Comparison of ENCODE assay signal across 24 mouse cellular contexts in the genomic region with DNA sequence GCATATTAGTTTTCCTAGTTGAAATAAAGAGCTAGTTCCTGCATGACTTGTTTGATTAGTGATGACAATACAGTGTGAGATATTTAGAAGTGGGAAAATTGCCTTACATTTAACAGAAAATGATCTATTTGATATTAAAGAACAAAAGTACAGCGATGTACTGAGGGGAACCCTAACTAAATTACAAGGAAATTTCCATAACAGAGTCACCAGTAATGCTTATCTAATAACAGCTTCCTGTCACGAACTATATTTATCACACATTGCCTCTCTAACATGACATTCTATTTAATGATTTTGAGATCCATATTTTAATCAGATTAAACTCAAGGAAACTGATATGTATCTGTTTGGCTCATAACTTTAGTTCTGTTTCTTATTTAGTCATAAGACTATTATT.
DNase-seq lines count a peak whose midpoint lies in the region; ATAC-seq and TF ChIP-seq lines count a peak whose summit lies in the region.
"Had no signal": no experiment of that assay in that cellular context is flagged by ENCODE, and none has a peak within 500 bp of the region (broad histone marks: within the 10 kb centered on the region; RNA-seq: fewer than 3 reads in every experiment).

No protein-coding gene starts in this region.

- no peak for ATAC-seq in midbrain, embryonic 11.5 days (ENCODE audit: low FRiP score)
- ATAC-seq in midbrain, postnatal 0 days (ENCODE audit: low FRiP score) = no peak
- peak; percentile 60 for ATAC-seq in G1E (ENCODE audit: extremely low read depth, insufficient number of reproducible peaks, low FRiP score, poor library complexity, severe bottlenecking)
- ATAC-seq: activated CD4-positive, CD25-positive, alpha-beta regulatory T cell, adult 4 months; CD4-positive, CD25-positive, alpha-beta regulatory T cell, adult 4 months; Patski had no signal

- DNase-seq in midbrain, embryonic 11.5 days (ENCODE audit: low spot score, missing footprints) = peak; percentile 53
- DNase-seq in midbrain, postnatal 0 days (ENCODE audit: low spot score) = no peak
- peak; percentile 19 for DNase-seq in 416B (ENCODE audit: low read depth)
- no peak for DNase-seq in G1E (ENCODE audit: low spot score)
- peak; percentile 11 for DNase-seq in MEL (ENCODE audit: low read depth, low spot score)
- no peak for DNase-seq in thymus, postnatal 36 days
- no peak for DNase-seq in left cerebral cortex, adult 18-20 months (ENCODE audit: low spot score in 2 of 2)
- no peak for DNase-seq in ovary, adult 18-20 months (ENCODE audit: low spot score)
- DNase-seq: adrenal gland, adult 2 months; adrenal gland, adult 8-10 months; adrenal gland, postnatal 10 days; adrenal gland, postnatal 14 days; adrenal gland, postnatal 25 days; adrenal gland, postnatal 36 days; B cell, adult 2 months; cerebellum, adult 11 months; cerebellum, adult 11-12 months; cerebellum, adult 18-20 months; cerebellum, adult 2 months; cerebellum, adult 8-10 months had no signal

- H3K36me3 ChIP-seq in midbrain, embryonic 11.5 days (ENCODE audit: control insufficient read depth, insufficient read depth, low read length) = no peaks in the 10 kb centered on the region
- no peaks in the 10 kb centered on the region for H3K36me3 ChIP-seq in midbrain, postnatal 0 days (ENCODE audit: insufficient read depth, low read length)
- H3K36me3 ChIP-seq in G1E (replicated peaks) (no peaks in the 10 kb centered on the region), MEL (ENCODE audit: control insufficient read depth in 1 of 2, insufficient read depth in 2 of 2, low read length in 2 of 2) (peaks cover 0 to 8% of the 10 kb centered on the region in 2 experiments; a peak in 2 of 4 replicates)

- H3K79me2 ChIP-seq in MEL (ENCODE audit: control insufficient read depth, insufficient read depth, low read length, poor library complexity) = no peaks in the 10 kb centered on the region

- no peaks in the 10 kb centered on the region for H3K27me3 ChIP-seq in midbrain, embryonic 11.5 days (ENCODE audit: control insufficient read depth, insufficient read depth, low read length)
- H3K27me3 ChIP-seq in midbrain, postnatal 0 days (ENCODE audit: insufficient read depth, low read length) = no peaks in the 10 kb centered on the region
- H3K27me3 ChIP-seq in G1E (ENCODE audit: insufficient read depth, low read length) (no peaks in the 10 kb centered on the region), MEL (ENCODE audit: control insufficient read depth in 1 of 2, insufficient read depth in 2 of 2, low read length in 2 of 2) (no peaks in the 10 kb centered on the region)
- H3K27me3 ChIP-seq: CH12.LX, Patski had no signal

- TF ChIP-seq RAD21 in MEL (IDR thresholded peaks at IDR 0.05; ENCODE audit: low read depth, low read length) = no peak

- no peak for TF ChIP-seq POLR2A in MEL (IDR thresholded peaks at IDR 0.05; ENCODE audit: control insufficient read depth in 1 of 2, insufficient read depth in 1 of 2, low read depth in 1 of 2, low read length in 2 of 2, poor library complexity in 1 of 2)

- 92% methylated on average over 2 of the region's 2 CpGs for WGBS in midbrain, embryonic 11.5 days
- WGBS in midbrain, postnatal 0 days = 88% methylated on average over 2 of the region's 2 CpGs

- no peak overlapping the region for H3K27ac ChIP-seq in midbrain, embryonic 11.5 days (ENCODE audit: low read depth, low read length)
- H3K27ac ChIP-seq in midbrain, postnatal 0 days (ENCODE audit: low read depth, low read length) = no peak overlapping the region
- H3K27ac ChIP-seq in MEL (ENCODE audit: control insufficient read depth, low read depth, low read length) = no peak overlapping the region

- H3K4me1 ChIP-seq in midbrain, embryonic 11.5 days (ENCODE audit: control insufficient read depth, insufficient read depth, low read length) = no peaks in the 10 kb centered on the region
- H3K4me1 ChIP-seq in midbrain, postnatal 0 days (ENCODE audit: insufficient read depth, low read length) = no peaks in the 10 kb centered on the region
- H3K4me1 ChIP-seq in G1E (ENCODE audit: insufficient read depth, low read depth, low read length) (no peaks in the 10 kb centered on the region), MEL (ENCODE audit: control insufficient read depth in 1 of 2, insufficient read depth in 2 of 2, low read length in 2 of 2) (peaks cover 0 to 9% of the 10 kb centered on the region in 2 experiments; a peak in 2 of 4 replicates)

- no peaks in the 10 kb centered on the region for H3K9me3 ChIP-seq in midbrain, embryonic 11.5 days (ENCODE audit: control insufficient read depth, low read length)
- no peaks in the 10 kb centered on the region for H3K9me3 ChIP-seq in midbrain, postnatal 0 days (ENCODE audit: low read length)
- no peaks in the 10 kb centered on the region for H3K9me3 ChIP-seq in G1E (replicated peaks)
- no peaks in the 10 kb centered on the region for H3K9me3 ChIP-seq in MEL (replicated peaks; ENCODE audit: insufficient read depth, low read length)

- H3K4me2 ChIP-seq in midbrain, embryonic 11.5 days = no peak overlapping the region
- H3K4me2 ChIP-seq in midbrain, postnatal 0 days (ENCODE audit: low read depth, low read length, poor library complexity, severe bottlenecking) = no peak overlapping the region

- H3K9ac ChIP-seq in midbrain, embryonic 11.5 days (ENCODE audit: low read length) = no peak overlapping the region
- H3K9ac ChIP-seq in midbrain, postnatal 0 days (replicated peaks; ENCODE audit: low read length, poor library complexity, severe bottlenecking) = no peak overlapping the region
- no peak overlapping the region for H3K9ac ChIP-seq in MEL (ENCODE audit: control insufficient read depth, low read depth, low read length, poor library complexity, severe bottlenecking)

- no peak for TF ChIP-seq CTCF in midbrain, postnatal 0 days (IDR thresholded peaks at IDR 0.05)
- no peak for TF ChIP-seq CTCF in G1E (IDR thresholded peaks at IDR 0.05; ENCODE audit: low read depth, low read length)
- no peak for TF ChIP-seq CTCF in MEL (IDR thresholded peaks at IDR 0.05 in 2 of 3, conservative IDR thresholded peaks at IDR 0.05 in 1 of 3; ENCODE audit: control insufficient read depth in 1 of 3, insufficient read depth in 1 of 3, low read depth in 2 of 3, low read length in 3 of 3, poor library complexity in 1 of 3, severe bottlenecking in 1 of 3)

- no peak overlapping the region for H3K4me3 ChIP-seq in midbrain, embryonic 11.5 days (ENCODE audit: low read depth, low read length)
- no peak overlapping the region for H3K4me3 ChIP-seq in midbrain, postnatal 0 days (ENCODE audit: low read depth, low read length)
- H3K4me3 ChIP-seq in G1E (ENCODE audit: low read depth, low read length) = no peak overlapping the region
- H3K4me3 ChIP-seq in MEL (ENCODE audit: control insufficient read depth in 1 of 2, insufficient read depth in 1 of 2, low read depth in 2 of 2, low read length in 2 of 2) = no peak overlapping the region

- TF ChIP-seq EP300 in MEL (IDR thresholded peaks at IDR 0.05; ENCODE audit: low read depth in 1 of 2, low read length in 2 of 2) = peak; percentile 52 to 61; a peak in 3 of 4 replicates

TF ChIP-seq in MEL, 35 proteins besides CTCF, POLR2A, EP300 and RAD21:
- TF ChIP-seq GATA1 (IDR thresholded peaks at IDR 0.05; ENCODE audit: low read depth, low read length) (peak; percentile 63), ETS1 (IDR thresholded peaks at IDR 0.05; ENCODE audit: low read depth, low read length) (no peak), SMC3 (IDR thresholded peaks at IDR 0.05; ENCODE audit: low read depth, low read length) (no peak), CHD2 (IDR thresholded peaks at IDR 0.05; ENCODE audit: low read length) (no peak), UBTF (IDR thresholded peaks at IDR 0.05; ENCODE audit: borderline replicate concordance, insufficient read depth, low read depth, low read length) (no peak), ZC3H11A (IDR thresholded peaks at IDR 0.05; ENCODE audit: low read depth, low read length) (no peak), CHD1 (IDR thresholded peaks at IDR 0.05; ENCODE audit: low read depth, low read length) (no peak), MYC (IDR thresholded peaks at IDR 0.05; ENCODE audit: low read depth, low read length) (no peak), ELF1 (IDR thresholded peaks at IDR 0.05; ENCODE audit: low read depth, low read length) (no peak), POLR2AphosphoS2 (IDR thresholded peaks at IDR 0.05; ENCODE audit: low read length) (no peak), KAT2A (conservative IDR thresholded peaks at IDR 0.05; ENCODE audit: low read depth, low read length) (no peak), MEF2A (IDR thresholded peaks at IDR 0.05; ENCODE audit: extremely low read depth, insufficient replicate concordance, low read depth, low read length, poor library complexity, severe bottlenecking) (peak; percentile 66; the same call in 1 of the 2 replicates), BHLHE40 (IDR thresholded peaks at IDR 0.05; ENCODE audit: borderline replicate concordance, low read depth, low read length) (no peak)

Comparison
In these comparisons a context has a peak if more than half of its experiments do, and no peak if none do; other contexts are left out.
1. DNase-seq: peak in midbrain, embryonic 11.5 days (single experiment), 416B (single experiment) and MEL (single experiment); none in midbrain, postnatal 0 days (single experiment), G1E (single experiment), thymus, postnatal 36 days (0 of 2), left cerebral cortex, adult 18-20 months (0 of 2) and ovary, adult 18-20 months (single experiment).